8 mouse cellular contexts compared by ENCODE assay signal in the genomic region with DNA sequence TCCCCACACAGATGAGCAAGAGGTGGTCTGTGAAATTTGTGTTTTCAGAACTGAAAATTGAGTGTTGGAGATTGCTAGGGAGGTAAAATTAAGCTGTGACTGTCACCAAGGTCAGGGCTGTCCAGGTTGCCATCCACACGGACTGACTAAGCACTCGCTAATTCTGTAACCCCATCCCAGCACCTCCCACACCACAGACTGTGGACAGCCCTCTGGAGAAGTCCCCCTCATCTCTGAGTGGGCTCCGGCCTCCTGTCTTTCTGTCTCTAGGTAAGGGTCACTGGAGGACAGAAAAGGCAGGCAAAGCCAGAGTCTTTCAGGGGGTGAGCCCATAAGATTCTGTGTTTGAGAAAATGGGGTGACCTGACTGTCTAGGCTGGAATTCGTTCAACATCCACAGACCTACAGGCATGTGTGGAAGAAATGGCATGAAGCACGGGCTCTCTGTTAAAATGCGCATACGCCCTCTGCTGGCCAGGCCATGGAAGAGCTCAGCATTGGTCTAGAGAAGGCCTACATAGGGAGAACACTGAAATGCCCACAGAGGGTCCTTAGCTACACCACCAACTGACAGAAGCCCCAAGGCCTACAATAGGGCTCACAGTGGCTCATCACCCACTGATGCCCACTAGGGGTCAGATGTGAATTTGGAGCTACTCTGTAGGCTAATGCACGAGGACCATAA. TPM values are rescaled to one million over a fixed set of nuclear protein-coding genes. Genes with fewer than 3 reads are reported as not detected.
DNase-seq lines count a peak whose midpoint lies in the region; ATAC-seq and TF ChIP-seq lines count a peak whose summit lies in the region.

No protein-coding gene starts in this region.

- TF ChIP-seq CTCF in forebrain, postnatal 0 days (IDR thresholded peaks at IDR 0.05; ENCODE audit: low read depth), result peak; percentile 94

- no peak overlapping the region for H3K4me2 ChIP-seq in forebrain, postnatal 0 days (ENCODE audit: low read depth)
- no peak overlapping the region for H3K4me2 ChIP-seq in hindbrain, embryonic 13.5 days

- H3K4me3 ChIP-seq in forebrain, postnatal 0 days (ENCODE audit: low read depth, low read length), result no peak overlapping the region
- H3K4me3 ChIP-seq in hindbrain, embryonic 13.5 days, result no peak overlapping the region

- no peaks in the 10 kb centered on the region for H3K27me3 ChIP-seq in forebrain, postnatal 0 days (ENCODE audit: insufficient read depth, low read length)
- H3K27me3 ChIP-seq in hindbrain, embryonic 13.5 days, result peaks cover 11% of the 10 kb centered on the region; the same call in 1 of the 2 replicates

- no peak overlapping the region for H3K27ac ChIP-seq in forebrain, postnatal 0 days (ENCODE audit: low read depth, low read length)
- no peak overlapping the region for H3K27ac ChIP-seq in hindbrain, embryonic 13.5 days

- H3K36me3 ChIP-seq in forebrain, postnatal 0 days (ENCODE audit: insufficient read depth), result no peaks in the 10 kb centered on the region
- H3K36me3 ChIP-seq in hindbrain, embryonic 13.5 days, result no peaks in the 10 kb centered on the region

- no peak overlapping the region for H3K9ac ChIP-seq in forebrain, postnatal 0 days
- no peak overlapping the region for H3K9ac ChIP-seq in hindbrain, embryonic 13.5 days

- ATAC-seq in forebrain, postnatal 0 days, result peak; percentile 84
- peak; percentile 86 for ATAC-seq in hindbrain, embryonic 13.5 days (ENCODE audit: low FRiP score)

- H3K4me1 ChIP-seq in forebrain, postnatal 0 days (ENCODE audit: insufficient read depth), result no peaks in the 10 kb centered on the region
- no peaks in the 10 kb centered on the region for H3K4me1 ChIP-seq in hindbrain, embryonic 13.5 days (replicated peaks)

- 33% methylated on average over 8 of the region's 8 CpGs for WGBS in forebrain, postnatal 0 days
- WGBS in hindbrain, embryonic 13.5 days, result 27% methylated on average over 8 of the region's 8 CpGs

- DNase-seq in NIH3T3 (ENCODE audit: low read depth), result peak; percentile 90
- peak; percentile 79 to 83 for DNase-seq in cerebellum, adult 18-20 months
- DNase-seq in forebrain, postnatal 0 days, result peak; percentile 88
- peak; percentile 86 for DNase-seq in layer of hippocampus, postnatal 10 days (ENCODE audit: low spot score in 2 of 2)
- peak; percentile 43 for DNase-seq in lung, postnatal 25 days (ENCODE audit: low spot score)
- DNase-seq in retina, postnatal 1 day, result peak; percentile 88
- DNase-seq in urinary bladder, postnatal 25 days (ENCODE audit: low spot score), result peak; percentile 64

- no peaks in the 10 kb centered on the region for H3K9me3 ChIP-seq in forebrain, postnatal 0 days (ENCODE audit: low read length)
- H3K9me3 ChIP-seq in hindbrain, embryonic 13.5 days, result no peaks in the 10 kb centered on the region

RNA-seq across cellular contexts. Expression of a gene that starts 54.1 kb away (rescaled TPM):
- 28.3 and 36.1 TPM in 2 replicates for total RNA-seq in forebrain, postnatal 0 days (2014; rRNA removed)
- 24.9 and 30.8 TPM in 2 replicates for polyA plus RNA-seq in forebrain, postnatal 0 days (2015; fragmentation: Nextera tagmentation; extraction: Ambion mirVana)
- 14.4 and 16.5 TPM in 2 replicates for polyA plus RNA-seq in hindbrain, embryonic 13.5 days (2015; fragmentation: Nextera tagmentation; extraction: Ambion mirVana)
- 1 to 10 TPM; 4.0 to 4.7 TPM for total RNA-seq in layer of hippocampus, postnatal 10 days (2021)
